Mouse (Mus musculus): ENCODE results near the gene Hsd17b1.

GRCm38 (mm10) chr11:101078121-101078520 is at the start of gene Hsd17b1:
- no peak for TF ChIP-seq CTCF (IDR thresholded peaks at IDR 0.05; ENCODE audit: low read depth, low read length)
- no peak for TF ChIP-seq POLR2A (IDR thresholded peaks at IDR 0.05; ENCODE audit: borderline replicate concordance, low read depth, low read length)

Data from bone marrow macrophage, adult 2 months (primary cell).